Mouse (Mus musculus): ENCODE measurements around the gene Dap.

GRCm38 (mm10) chr15:31280059-31280458 is 55.9 kb downstream of the Dap start:
- no peak for TF ChIP-seq CTCF (IDR thresholded peaks at IDR 0.05; ENCODE audit: low read depth)
- TF ChIP-seq EP300 (IDR thresholded peaks at IDR 0.05; ENCODE audit: low read depth) = no peak

Data from liver, postnatal 0 days (tissue).